Mouse (Mus musculus) layer of hippocampus, adult 2 months (tissue): ENCODE measurements around the gene Slc1a2. TPM values are rescaled to one million over a fixed set of nuclear protein-coding genes. Genes with fewer than 3 reads are reported as not detected.

ENCODE experiments used
- DNase-seq, 2 experiments: peaks; one replicate each; pipeline ENCODE4 v3.0.0; 2022; ENCODE audit warnings: low spot score in 2 of 2
- H3K27ac ChIP-seq: fragments of 200-600 bp; 2 replicates; pipeline ENCODE4 v1.8.1; 2022
- H3K4me3 ChIP-seq: fragments of 200-600 bp; 2 replicates; pipeline ENCODE4 v1.8.1; 2022; ENCODE audit warnings: mild to moderate bottlenecking
- CTCF ChIP-seq: fragments of 200-600 bp; conservative IDR thresholded peaks from 2 replicates; pipeline ENCODE4 v1.8.1; 2022; ENCODE audit warnings: antibody characterized with exemption, mild to moderate bottlenecking, moderate library complexity
- long read RNA-seq, 2 experiments: library from polyadenylated mRNA; stranded (forward); transcript quantifications; one replicate each; pipeline ENCODE4 v2.0.0; 2021; ENCODE audit warnings: borderline mapping rate in 2 of 2
- total RNA-seq, 2 experiments: library from RNA; stranded (reverse); gene quantifications; 2 replicates each; pipeline ENCODE4 v1.2.3; 2021

Slc1a2 gene
- total RNA-seq = 1,000 to 10,000 TPM; 1,761 to 1,800 TPM
- long read RNA-seq, experiment 1, full-length matches to known transcripts = 48 of 215 reads
- long read RNA-seq, experiment 1, partial matches to known transcripts = 5 of 215 reads
- long read RNA-seq, experiment 1, other reads (novel, unspliced or antisense) = 162 of 215 reads
- long read RNA-seq, experiment 2, full-length matches to known transcripts = 52 of 296 reads
- long read RNA-seq, experiment 2, partial matches to known transcripts = 17 of 296 reads
- long read RNA-seq, experiment 2, other reads (novel, unspliced or antisense) = 227 of 296 reads

DNA sequence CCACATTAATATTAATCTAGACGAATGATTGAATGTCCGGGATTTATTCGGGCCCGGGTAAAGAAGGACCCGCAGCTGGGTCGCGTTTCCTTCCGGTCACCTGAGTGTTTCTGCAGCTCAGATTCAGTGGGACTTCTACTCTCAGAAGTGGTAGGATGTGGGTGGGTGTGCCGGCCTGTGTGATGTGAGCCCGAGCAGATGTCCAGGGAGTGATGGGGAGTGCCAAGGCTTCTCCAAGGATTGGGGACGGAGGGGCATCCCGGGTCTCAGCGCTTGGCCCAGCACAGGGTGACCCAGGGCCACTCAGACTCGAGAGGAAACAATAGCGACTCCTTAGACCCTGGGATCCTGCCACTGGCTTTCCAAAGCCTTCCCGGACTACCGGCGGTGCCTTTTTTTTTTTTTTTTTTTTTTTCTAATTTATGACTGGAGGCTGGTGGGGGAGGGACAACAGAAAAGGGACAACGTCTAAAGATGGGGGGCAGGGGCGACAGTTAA is at the start of gene Slc1a2:
Slc1a2 (plus strand) TSS at position 497 of the 498 bp plus-strand sequence.
- DNase-seq = peak; percentile 63 to 78
- Histone ChIP-seq H3K27ac (peak within 1 kb of the TSS; percentile 99), H3K4me3 (peak within 1 kb of the TSS; percentile 82)
- TF ChIP-seq CTCF = no peak

DNA sequence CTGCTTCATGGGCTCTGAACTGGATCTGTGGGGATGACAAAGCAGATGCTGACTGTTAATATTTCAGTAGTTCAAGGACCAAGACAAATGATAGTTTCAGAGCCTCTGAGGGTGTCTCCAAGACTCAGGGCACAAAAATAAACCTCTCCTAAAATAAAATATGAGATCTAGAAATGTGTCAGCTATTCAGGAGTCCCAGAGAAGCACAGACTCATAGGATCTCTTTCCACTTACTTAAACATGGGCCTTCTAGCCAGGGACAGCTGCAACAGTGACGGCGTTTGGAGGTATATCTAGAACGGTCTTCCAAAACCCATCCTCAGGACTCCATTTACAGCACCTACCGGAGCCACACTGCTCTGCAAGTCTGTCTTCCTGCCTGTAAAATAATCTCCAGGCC is 48.0 kb upstream of the Slc1a2 start:
- no peak for DNase-seq
- no peak for TF ChIP-seq CTCF
- Histone ChIP-seq H3K27ac (no peak overlapping the region), H3K4me3 (no peak overlapping the region)

- no peak for TF ChIP-seq CTCF
- Histone ChIP-seq H3K4me3 (no peak overlapping the region), H3K27ac (peak overlapping the region; percentile 32; the same call in 1 of the 2 replicates)
- DNase-seq = no peak
These were observed 41.8 kb upstream of the Slc1a2 start for GRCm38 (mm10) chr2:102616637-102617036.

DNA sequence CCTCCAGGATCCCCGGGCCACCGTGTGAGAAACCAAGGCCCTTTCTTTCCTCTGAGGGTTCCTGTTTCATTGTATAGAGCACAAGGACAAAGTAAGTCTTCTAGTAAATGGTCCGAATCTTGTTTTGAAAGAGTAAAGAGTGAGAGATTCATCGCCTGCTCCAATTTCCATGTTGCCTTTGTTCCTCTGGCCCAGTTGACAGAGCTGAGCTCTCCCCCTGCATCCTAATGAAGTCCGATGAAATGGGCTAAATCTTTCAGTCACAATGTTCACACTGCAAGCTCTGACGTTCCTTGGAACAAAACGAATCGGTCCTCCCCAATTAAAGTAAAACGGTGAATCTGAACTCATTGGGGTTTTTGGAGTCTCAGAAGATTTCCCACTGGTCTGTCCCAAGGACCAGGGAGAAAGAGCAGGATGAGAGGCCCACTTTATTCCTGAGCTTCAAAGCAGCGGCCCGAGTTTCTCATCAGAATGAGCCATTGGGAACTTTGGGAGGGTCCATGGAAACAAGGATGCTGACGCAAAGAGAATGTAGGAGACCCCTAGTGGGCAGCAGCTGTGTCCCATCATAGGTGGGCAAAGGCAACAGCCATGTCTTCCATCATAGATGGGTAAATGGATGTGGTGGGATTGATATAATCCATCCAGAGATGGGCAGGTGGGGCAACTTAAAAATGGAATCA is 37.6 kb upstream of the Slc1a2 start:
- 0 out of 2 replicates have a peak, but pooled peaks have one; percentile 21 for TF ChIP-seq CTCF
- H3K27ac ChIP-seq = peak overlapping the region; percentile 88
- H3K4me3 ChIP-seq = no peak overlapping the region
- peak; percentile 23 to 80 for DNase-seq

GRCm38 (mm10) chr2:102622176-102622575 is 36.3 kb upstream of the Slc1a2 start:
- H3K4me3 ChIP-seq = no peak overlapping the region
- peak overlapping the region; percentile 78 for H3K27ac ChIP-seq
- no peak for DNase-seq
- no peak for TF ChIP-seq CTCF

GRCm38 (mm10) chr2:102622943-102623342 is 35.5 kb upstream of the Slc1a2 start:
- Histone ChIP-seq H3K4me3 (no peak overlapping the region), H3K27ac (peak overlapping the region; percentile 78)
- TF ChIP-seq CTCF = no peak
- DNase-seq = no peak

DNA sequence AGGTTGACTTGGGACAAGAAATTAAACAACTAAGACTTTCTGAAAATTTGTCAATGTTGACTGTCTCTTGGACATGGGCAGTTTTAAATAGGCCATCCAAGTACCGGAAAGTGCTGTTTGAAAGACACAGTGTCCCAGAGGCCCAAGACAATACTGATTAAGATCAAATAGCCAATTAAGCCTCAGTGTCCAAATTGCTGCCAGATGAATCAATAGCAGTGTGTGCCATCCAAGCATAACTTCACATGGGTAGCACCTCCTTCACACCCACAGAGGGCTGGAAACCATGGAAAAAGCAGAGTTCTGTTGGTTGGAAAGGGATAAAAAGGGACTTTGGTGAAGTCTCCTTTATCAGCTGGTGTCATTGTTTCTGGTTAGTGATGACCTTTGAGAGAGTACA is 33.9 kb upstream of the Slc1a2 start:
- H3K27ac ChIP-seq = peak overlapping the region; percentile 77
- no peak overlapping the region for H3K4me3 ChIP-seq
- peak in 1 of 2 experiments; percentile 29 for DNase-seq
- TF ChIP-seq CTCF = no peak

GRCm38 (mm10) chr2:102632361-102632760 is 26.1 kb upstream of the Slc1a2 start:
- no peak overlapping the region for H3K4me3 ChIP-seq
- no peak for TF ChIP-seq CTCF
- peak overlapping the region; percentile 93; the same call in 1 of the 2 replicates for H3K27ac ChIP-seq
- no peak for DNase-seq

- Histone ChIP-seq H3K27ac (peak overlapping the region; percentile 93), H3K4me3 (no peak overlapping the region)
- no peak for TF ChIP-seq CTCF
- no peak for DNase-seq
These were observed 24.4 kb upstream of the Slc1a2 start for GRCm38 (mm10) chr2:102634010-102634409.

GRCm38 (mm10) chr2:102635523-102636060 is 22.9 kb upstream of the Slc1a2 start:
- peak in 1 of 2 experiments; percentile 41 for DNase-seq

GRCm38 (mm10) chr2:102636116-102636600 is 22.3 kb upstream of the Slc1a2 start:
- Histone ChIP-seq H3K27ac (peak overlapping the region; percentile 93), H3K4me3 (peak overlapping the region; percentile 9; the same call in 1 of the 2 replicates)
- TF ChIP-seq CTCF = no peak
- peak in 1 of 2 experiments; percentile 65 for DNase-seq

More at GRCm38 (mm10) chr2:102635523-102636060, 22.9 kb upstream of the Slc1a2 start:
- peak overlapping the region; percentile 93 for H3K27ac ChIP-seq
- H3K4me3 ChIP-seq = peak overlapping the region; percentile 9; the same call in 1 of the 2 replicates
- TF ChIP-seq CTCF = no peak

DNA sequence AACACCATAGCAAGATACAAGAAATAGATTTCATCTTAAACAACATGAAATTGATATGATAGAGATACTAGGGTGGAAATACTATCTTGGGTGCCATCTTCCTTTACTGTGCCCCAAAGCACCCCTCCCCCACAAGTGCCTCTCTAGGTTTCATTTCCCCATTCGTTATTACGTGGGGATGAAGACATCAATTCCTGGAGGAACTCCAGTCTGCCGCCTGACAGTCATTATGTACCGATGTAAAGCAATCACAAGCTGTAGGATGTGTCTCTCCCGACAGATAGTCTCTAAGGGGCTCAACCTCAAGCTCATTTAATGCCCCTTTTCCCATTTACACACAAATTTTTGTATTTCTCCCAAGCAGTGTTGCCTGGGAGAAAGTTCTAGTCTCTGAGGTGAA is 20.3 kb upstream of the Slc1a2 start:
- no peak for TF ChIP-seq CTCF
- no peak for DNase-seq
- H3K27ac ChIP-seq = peak overlapping the region; percentile 73
- H3K4me3 ChIP-seq = no peak overlapping the region

- no peak overlapping the region for H3K4me3 ChIP-seq
- H3K27ac ChIP-seq = peak overlapping the region; percentile 19; the same call in 1 of the 2 replicates
- TF ChIP-seq CTCF = no peak
- no peak for DNase-seq
These were observed 19.8 kb upstream of the Slc1a2 start for GRCm38 (mm10) chr2:102638690-102639089.
